Mouse (Mus musculus) embryonic fibroblast, embryonic 13.5 days (primary cell): Measurements from ENCODE around the gene Sept4. TPM values are rescaled to one million over a fixed set of nuclear protein-coding genes. Genes with fewer than 3 reads are reported as not detected.

ENCODE experiments used
- H3K27ac ChIP-seq: 2 replicates; pipeline ENCODE4 v1.5.1; 2012; ENCODE audit warnings: low read length, control low read depth, inconsistent platforms; ENCODE audit not compliant: insufficient read depth
- H3K4me1 ChIP-seq: 2 replicates; pipeline ENCODE4 v1.6.1; 2011; ENCODE audit warnings: low read length; ENCODE audit not compliant: control insufficient read depth, insufficient read depth
- H3K4me3 ChIP-seq: 2 replicates; pipeline ENCODE4 v1.5.1; 2011; ENCODE audit warnings: mild to moderate bottlenecking, control low read depth, low read length; ENCODE audit not compliant: insufficient read depth
- CTCF ChIP-seq: IDR thresholded peaks from 2 replicates; pipeline ENCODE4 v1.5.1; 2011; ENCODE audit warnings: mild to moderate bottlenecking, control low read depth, low read length, moderate library complexity, borderline replicate concordance; ENCODE audit not compliant: insufficient read depth
- POLR2A ChIP-seq: IDR thresholded peaks from 2 replicates; pipeline ENCODE4 v1.6.1; 2011; ENCODE audit warnings: low read depth, mild to moderate bottlenecking, control low read depth, low read length, moderate library complexity
- polyA plus RNA-seq: library from polyadenylated mRNA; stranded (reverse); fragments of >200 nt; gene quantifications from 2 replicates; pipeline ENCODE4 v1.2.4, GENCODE M21; 2011; ENCODE audit warnings: low read depth; ENCODE audit not compliant: missing spikeins, insufficient read length

The Sept4 gene
- polyA plus RNA-seq, 1 experiment: 3.6 TPM

- peaks cover 6% of the 10 kb centered on the region; the same call in 1 of the 2 replicates for H3K4me1 ChIP-seq
- H3K4me3 ChIP-seq: no peak overlapping the region
- H3K27ac ChIP-seq: peak overlapping the region; percentile 57
- no peak; the same call in 1 of the 2 replicates for TF ChIP-seq POLR2A
- TF ChIP-seq CTCF: no peak
Observed at GRCm38 (mm10) chr11:87587211-87587874, 18.6 kb downstream of the Sept4 start.

- Histone ChIP-seq H3K4me1 (peaks cover 10% of the 10 kb centered on the region), H3K4me3 (no peak overlapping the region), H3K27ac (no peak overlapping the region)
- TF ChIP-seq CTCF (no peak), POLR2A (peak; percentile 41)
Observed at GRCm38 (mm10) chr11:87589605-87590004, 20.9 kb downstream of the Sept4 start.

- Histone ChIP-seq H3K4me1 (peaks cover 10% of the 10 kb centered on the region), H3K4me3 (peak overlapping the region; percentile 83), H3K27ac (peak overlapping the region; percentile 88)
- TF ChIP-seq CTCF (no peak), POLR2A (no peak; the same call in 1 of the 2 replicates)
Observed at GRCm38 (mm10) chr11:87590841-87591525, 22.3 kb downstream of the Sept4 start.

- peak within 1 kb of the TSS; percentile 83 for H3K4me3 ChIP-seq
- H3K27ac ChIP-seq: peak within 1 kb of the TSS; percentile 88
- H3K4me1 ChIP-seq: peaks cover 10% of the 10 kb centered on the region
- no peak for TF ChIP-seq CTCF
- peak; percentile 97 for TF ChIP-seq POLR2A
Observed at GRCm38 (mm10) chr11:87591526-87592353, 23.0 kb downstream of the Sept4 start, which contains the start of gene Mtmr4. Gene Mtmr4, plus strand, starts transcription at chr11:87592162.

- Histone ChIP-seq H3K4me1 (peaks cover 10% of the 10 kb centered on the region), H3K27ac (peak overlapping the region; percentile 84), H3K4me3 (peak overlapping the region; percentile 73)
- TF ChIP-seq CTCF (no peak), POLR2A (peak; percentile 8; the same call in 1 of the 2 replicates)
Observed at GRCm38 (mm10) chr11:87592354-87592695, 23.6 kb downstream of the Sept4 start.

GRCm38 (mm10) chr11:87592713-87593598, 24.3 kb downstream of the Sept4 start:
- Histone ChIP-seq H3K27ac (peak overlapping the region; percentile 84), H3K4me1 (peaks cover 7% of the 10 kb centered on the region)

GRCm38 (mm10) chr11:87595327-87595841, 26.7 kb downstream of the Sept4 start:
- Histone ChIP-seq H3K27ac (no peak overlapping the region), H3K4me1 (peaks cover 4% of the 10 kb centered on the region), H3K4me3 (peak overlapping the region; percentile 48)
- TF ChIP-seq POLR2A: peak; percentile 73
- no peak for TF ChIP-seq CTCF

More at GRCm38 (mm10) chr11:87592713-87593598, 24.3 kb downstream of the Sept4 start:
- TF ChIP-seq POLR2A (peak; percentile 31), CTCF (no peak)
- H3K4me3 ChIP-seq: peak overlapping the region; percentile 73

GRCm38 (mm10) chr11:87595976-87596375, 27.3 kb downstream of the Sept4 start:
- TF ChIP-seq POLR2A (no peak), CTCF (no peak)
- Histone ChIP-seq H3K4me3 (peak overlapping the region; percentile 48), H3K4me1 (peaks cover 4% of the 10 kb centered on the region), H3K27ac (no peak overlapping the region)
